Mouse (Mus musculus) lung, postnatal 0 days (tissue): Measurements from ENCODE around the gene Snx3.

Experiments used
- CTCF ChIP-seq: IDR thresholded peaks from 2 replicates; pipeline ENCODE4 v1.5.1; 2016; ENCODE audit warnings: antibody characterized with exemption, mild to moderate bottlenecking
- EP300 ChIP-seq: IDR thresholded peaks from 2 replicates; pipeline ENCODE4 v1.6.1; 2016; ENCODE audit warnings: antibody characterized with exemption, mild to moderate bottlenecking, control low read depth

- no peak for TF ChIP-seq EP300
- no peak for TF ChIP-seq CTCF
These were observed 669 bp upstream of the Snx3 start for GRCm38 (mm10) chr10:42501161-42501560.
